Mouse (Mus musculus): Measurements from ENCODE around the gene Hspa1a.
"Not testable (repeated sequence)": the region's sequence is repeated elsewhere in the genome, so short reads cannot be mapped to it uniquely, and the experiment has no call there.

Hspa1a gene

DNA sequence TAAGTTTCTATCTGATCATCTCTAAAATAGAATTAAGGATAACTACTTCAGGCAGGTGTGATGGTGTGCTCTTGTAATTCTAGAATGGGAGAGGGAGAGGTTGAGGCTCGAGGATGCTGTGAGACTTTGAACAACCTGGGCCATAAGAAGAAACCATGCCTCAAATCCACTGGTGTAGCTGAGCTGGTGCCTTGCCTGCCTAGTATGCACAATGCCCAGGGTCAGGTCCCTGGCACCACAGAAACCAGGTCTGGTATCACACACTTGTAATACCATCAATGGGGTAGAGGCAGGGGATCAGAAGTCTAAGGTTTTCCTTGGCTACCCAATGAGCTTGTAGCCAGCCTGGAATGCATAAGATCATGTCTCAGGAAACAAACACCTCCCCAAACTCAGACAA is 9.1 kb downstream of the Hspa1a start:
- DNase-seq, result no peak

DNA sequence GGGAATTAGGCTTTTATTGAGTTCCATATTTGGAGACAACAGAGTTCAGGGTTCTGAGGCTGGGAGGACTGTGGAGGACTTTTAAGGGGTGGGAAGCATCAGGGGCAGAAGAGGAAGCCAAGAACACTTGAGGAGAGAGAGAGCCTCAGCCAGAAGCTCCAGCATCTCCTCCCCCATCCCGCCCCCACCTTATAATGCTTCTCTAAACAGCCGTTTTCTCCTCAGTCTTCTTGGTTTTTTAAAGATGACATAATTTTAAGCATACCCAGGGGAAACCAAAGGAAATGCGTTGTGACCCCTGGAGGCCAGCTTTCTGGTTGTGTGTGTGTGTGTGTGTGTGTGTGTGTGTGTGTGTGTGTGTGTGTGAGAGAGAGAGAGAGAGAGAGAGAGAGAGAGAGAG is 9.8 kb downstream of the Hspa1a start:
- peak; percentile 59 for DNase-seq

DNA sequence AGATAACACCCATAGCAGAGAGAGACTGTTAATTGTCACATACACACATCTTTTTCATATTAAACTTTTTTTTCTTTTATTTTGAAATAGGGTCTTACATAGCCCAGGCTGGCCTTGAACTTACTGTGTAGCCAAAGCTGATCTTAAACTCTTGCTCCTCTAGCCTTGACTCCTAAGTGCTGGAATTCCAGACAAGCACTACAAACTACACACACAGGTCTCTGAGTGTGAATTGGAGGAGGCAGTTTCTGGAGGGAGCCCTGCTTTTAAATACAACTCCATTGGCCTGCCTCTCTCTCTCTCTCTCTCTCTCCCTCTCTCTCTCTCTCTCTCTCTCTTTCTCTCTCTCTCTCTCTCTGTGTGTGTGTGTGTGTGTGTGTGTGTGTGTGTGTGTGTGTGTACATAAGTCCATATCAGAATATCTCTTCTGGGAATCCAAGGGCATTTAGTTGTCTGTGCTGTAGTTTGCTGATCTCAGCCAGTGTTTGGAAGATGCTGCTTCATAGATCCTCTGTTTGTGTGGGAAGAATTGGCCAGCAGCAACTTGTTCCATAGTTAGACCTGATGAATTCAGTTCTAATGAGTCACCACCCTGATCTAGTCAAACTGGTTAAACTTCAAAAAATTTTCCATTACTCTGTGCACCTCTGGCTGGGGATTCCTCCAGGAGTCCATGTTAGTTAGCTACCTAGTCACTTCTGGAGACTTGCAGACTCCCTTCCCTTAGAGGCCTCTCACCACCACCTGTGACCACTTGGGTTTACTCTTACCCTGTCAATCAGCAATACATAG is 11.1 kb downstream of the Hspa1a start:
- peak; percentile 46 for DNase-seq

DNA sequence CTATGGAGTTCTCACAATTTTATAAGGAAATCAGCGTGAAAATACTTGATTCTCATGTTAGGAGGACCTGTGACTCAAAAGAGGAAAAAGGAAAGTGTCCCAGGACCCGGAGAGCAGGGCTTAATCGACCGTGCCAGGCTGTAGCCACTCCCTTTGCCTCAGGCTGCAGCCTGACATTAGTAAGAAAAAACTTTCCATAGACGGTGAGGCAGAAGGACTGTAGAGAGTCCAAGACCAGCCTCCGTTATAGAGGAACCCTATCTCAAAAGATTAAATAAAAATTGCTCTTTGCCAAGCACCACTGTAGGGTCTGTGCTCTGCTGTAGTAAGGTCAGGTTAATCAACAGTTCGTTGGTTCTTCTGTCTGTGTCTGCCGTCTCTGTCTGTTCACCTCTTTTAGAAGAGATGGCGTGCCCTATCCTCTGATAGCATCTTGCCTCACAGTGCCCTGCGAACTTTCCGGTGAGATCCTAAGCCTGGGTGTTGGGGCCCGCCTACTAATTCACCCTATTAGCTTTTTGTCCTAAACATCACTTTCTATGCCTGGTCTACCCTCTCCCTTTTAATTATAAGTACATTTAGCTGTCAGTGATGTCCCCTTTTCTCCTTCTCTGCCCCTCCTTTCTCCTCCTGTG is 12.0 kb downstream of the Hspa1a start:
- peak; percentile 76 for DNase-seq

DNA sequence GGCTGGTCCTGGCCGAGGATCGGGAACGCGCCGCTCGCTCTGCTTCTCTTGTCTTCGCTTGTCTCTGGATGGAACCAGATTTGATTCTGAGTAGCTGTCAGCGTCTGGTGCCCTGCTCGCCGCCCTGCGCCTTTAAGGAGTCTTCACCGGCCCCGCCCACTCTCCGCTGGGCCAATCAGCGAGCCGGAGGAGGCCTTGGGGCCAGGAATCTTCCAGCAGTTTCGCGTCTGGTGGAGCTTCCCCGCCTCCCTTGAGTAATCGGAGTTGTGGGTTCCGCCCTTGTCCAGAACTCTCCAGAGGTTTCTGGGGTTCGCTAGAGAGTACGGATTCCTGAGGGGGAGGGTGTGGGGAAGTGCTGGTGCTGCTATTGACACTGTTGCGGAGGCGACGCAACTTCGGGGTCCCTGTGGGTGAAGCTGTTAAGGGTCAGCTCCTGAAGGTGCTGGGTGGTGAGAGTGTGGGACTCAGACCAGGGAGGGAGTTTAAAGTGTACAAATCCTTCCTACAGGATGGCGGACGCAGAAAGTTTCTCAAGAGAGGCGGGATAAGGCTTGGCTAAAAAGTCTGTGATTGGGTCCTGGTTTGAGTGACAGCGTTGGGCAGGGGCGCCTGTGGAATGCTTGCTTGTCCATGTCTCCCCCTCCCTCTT is 12.7 kb downstream of the Hspa1a start, which contains the start of gene Hspa1b:
TSS of gene Hspa1b (minus strand) at position 109 of the 649 bp plus-strand sequence.
- peak; percentile 92 for DNase-seq

DNA sequence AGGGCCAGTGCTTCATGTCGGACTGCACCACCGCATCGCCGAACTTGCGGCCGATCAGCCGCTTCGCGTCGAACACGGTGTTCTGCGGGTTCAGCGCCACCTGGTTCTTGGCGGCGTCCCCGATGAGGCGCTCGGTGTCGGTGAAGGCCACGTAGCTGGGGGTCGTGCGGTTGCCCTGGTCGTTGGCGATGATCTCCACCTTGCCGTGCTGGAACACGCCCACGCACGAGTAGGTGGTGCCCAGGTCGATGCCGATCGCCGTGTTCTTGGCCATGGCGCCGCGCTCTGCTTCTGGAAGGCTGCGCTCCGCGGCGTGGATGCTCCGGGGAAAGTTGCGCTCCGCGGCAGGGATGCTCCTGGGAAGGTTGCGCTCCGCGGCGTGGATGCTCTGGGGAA is 13.2 kb downstream of the Hspa1a start:
- not testable (repeated sequence) for DNase-seq

DNA sequence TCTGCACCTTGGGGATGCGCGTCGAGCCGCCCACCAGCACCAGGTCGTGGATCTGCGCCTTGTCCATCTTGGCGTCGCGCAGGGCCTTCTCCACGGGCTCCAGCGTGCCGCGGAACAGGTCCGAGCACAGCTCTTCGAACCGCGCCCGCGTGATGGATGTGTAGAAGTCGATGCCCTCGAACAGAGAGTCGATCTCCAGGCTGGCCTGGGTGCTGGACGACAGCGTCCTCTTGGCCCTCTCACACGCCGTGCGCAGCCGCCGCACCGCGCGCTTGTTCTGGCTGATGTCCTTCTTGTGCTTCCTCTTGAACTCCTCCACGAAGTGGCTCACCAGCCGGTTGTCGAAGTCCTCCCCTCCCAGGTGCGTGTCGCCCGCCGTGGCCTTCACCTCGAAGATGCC is 14.0 kb downstream of the Hspa1a start:
- DNase-seq, result not testable (repeated sequence)

DNA sequence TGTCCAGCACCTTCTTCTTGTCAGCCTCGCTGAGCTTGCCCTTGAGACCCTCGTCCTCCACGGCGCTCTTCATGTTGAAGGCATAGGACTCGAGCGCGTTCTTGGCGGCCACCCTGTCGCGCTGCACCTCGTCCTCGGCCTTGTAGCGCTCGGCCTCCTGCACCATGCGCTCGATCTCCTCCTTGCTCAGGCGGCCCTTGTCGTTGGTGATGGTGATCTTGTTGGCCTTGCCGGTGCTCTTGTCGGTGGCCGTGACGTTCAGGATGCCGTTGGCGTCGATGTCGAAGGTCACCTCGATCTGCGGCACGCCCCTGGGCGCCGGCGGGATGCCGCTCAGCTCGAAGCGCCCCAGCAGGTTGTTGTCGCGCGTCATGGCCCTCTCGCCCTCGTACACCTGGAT is 14.7 kb downstream of the Hspa1a start:
- not testable (repeated sequence) for DNase-seq

DNA sequence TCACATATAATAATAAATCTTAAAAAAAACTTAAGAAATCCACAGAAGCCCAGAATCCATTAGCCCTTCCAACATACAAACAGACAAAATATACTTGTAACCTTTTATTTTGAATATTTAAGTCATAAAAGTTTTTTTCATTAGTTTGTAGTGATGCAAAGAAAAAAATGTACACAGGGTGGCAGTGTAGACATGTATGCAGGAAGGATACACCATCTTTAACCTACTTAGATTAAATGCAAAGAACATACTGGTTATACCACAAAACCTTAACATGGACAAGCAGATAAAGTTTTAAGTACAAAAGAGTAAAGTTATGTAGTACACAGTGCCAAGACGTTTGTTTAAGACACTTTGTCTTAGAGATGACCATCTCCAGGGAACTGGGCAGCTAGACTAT is 15.6 kb downstream of the Hspa1a start:
- no peak for DNase-seq

DNA sequence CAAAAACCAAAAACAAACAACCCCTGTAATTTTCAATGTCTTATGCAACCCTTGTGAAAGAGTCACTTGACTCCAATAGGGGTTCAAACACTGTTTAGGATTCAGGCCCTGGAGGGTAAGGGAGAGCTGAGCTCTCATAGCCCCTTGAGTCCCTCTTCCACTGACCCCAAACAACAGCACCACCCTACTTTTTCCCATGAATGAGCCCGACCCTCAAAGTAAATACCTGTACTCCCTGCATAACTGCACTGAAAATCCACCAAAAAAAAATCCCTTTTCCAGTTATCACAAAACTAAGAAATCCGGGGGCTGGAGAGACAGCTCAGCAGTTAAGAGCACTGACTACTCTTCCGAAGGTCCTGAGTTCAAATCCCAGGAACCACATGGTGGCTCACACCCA is 16.1 kb downstream of the Hspa1a start:
- DNase-seq, result no peak

DNA sequence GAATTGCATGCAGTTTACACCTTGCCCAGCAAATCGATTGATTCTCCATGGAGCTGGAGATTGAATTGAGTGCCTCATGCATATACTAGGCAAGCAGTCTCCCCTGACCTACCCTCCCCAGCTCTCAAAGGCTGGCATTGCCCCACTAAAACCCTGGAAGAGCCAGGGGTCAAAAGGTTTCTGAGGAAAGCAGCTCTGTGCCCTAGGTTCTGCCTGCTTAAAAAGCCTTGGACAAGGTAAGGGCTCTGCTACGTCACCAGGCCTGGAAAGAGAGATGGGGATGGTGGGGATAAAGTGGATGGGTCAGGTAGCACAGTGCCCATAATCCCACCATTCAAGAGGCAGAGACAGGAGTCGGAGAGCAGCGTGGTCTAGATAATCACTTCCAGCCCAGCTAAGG is 17.1 kb downstream of the Hspa1a start:
- DNase-seq, result no peak

DNA sequence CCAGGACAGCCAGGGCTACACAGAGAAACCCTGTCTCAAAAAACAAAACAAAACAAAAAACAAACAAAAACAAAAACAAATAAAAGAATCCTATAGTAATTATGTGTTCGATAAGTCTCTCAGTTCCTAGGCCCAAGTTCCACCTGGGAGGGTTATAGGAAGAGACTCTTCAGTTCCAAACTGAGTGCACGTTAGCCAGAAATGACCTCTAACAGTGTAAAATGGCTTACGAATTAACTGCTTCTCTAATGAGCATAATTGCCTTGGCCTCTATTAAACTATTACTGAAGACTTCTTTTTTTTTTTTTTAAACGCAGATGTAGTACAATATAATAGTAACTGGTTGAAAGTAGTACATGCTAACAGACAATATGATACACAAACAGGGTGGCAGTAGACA is 18.1 kb downstream of the Hspa1a start:
- DNase-seq, result peak; percentile 34

DNA sequence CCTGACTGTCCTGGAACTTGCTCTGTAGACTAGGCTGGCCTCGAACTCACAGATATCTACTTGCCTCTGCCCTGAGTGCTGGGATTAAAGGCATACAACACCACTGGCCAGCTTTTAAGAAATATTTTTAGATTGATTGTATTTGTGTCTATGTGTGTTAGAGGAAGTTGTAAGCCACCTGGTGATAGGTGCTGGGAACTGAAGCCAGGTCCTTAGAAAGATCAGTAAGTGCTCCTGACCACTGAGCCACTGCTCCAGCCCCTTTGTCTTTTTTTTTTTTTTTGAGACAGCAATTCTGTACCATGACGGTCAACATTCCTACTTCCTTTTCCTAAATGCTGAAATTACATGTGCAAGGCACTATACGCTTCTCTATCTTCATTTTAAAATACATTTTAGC is 18.7 kb downstream of the Hspa1a start:
- DNase-seq, result no peak

DNA sequence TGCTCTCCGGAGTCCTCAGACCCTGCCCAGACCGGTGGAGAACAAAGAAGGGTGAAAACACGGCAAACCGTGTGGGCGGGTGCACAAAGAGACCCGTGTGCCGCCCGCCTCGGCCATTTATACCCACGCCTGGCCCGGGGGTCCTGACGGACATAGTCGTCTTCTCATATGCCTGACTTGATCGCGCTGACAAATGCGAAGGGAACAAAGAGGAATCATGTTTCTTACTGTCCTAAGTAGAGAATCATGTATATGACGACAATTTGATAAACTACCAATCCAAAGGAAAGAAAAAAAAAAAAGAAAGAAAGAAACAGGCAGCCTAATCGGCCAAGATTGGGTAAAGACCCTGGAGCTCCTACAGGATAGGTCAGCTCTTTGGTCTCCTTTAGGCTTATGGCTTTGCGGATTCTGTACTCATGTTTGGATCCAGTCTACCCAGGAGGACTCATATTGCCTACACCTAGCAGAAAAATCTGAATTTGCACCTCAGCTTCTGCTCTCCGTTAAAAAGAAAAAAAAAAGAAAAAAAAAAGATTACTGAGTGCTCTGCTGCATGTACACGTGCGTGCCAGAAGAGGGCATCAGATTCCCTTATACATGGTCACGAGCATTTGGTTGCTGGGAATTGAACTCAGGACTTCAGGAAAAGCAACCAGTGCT is 19.4 kb downstream of the Hspa1a start:
- DNase-seq, result peak; percentile 86

DNA sequence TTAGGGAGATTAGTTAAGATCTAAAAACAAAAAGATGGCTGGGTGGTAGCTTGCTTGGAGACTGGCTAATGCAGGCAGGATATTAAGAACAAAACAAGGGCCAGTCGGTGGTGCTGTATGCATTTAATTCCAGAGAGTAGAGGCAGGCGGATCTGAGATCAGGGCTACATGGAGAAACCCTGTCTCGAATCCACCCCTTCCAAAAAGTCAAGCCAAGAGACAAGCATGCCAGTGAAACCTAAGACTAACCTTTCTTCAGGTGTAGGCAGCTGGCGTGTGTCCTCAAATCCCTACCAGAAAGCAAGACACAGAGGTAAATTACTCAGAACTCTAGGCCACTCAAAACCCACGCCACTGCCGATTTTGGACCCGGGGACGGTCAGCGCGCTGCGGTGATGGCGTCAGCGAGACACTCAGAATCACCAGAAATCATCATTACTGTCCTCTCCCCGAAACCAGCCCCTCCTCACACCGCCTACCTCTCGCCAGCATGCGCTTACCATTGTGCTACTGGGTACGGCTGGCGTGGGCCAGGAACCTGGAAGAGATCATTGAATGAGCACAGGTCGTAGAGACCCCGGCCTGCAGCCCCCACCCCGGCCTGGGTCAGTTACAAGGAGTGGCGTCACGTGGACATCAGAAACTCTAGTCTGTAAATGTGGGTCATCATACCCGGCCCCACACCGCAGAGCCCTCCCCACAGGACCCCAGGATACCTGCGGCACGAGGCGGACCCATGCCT is 20.1 kb downstream of the Hspa1a start:
- no peak for DNase-seq

DNA sequence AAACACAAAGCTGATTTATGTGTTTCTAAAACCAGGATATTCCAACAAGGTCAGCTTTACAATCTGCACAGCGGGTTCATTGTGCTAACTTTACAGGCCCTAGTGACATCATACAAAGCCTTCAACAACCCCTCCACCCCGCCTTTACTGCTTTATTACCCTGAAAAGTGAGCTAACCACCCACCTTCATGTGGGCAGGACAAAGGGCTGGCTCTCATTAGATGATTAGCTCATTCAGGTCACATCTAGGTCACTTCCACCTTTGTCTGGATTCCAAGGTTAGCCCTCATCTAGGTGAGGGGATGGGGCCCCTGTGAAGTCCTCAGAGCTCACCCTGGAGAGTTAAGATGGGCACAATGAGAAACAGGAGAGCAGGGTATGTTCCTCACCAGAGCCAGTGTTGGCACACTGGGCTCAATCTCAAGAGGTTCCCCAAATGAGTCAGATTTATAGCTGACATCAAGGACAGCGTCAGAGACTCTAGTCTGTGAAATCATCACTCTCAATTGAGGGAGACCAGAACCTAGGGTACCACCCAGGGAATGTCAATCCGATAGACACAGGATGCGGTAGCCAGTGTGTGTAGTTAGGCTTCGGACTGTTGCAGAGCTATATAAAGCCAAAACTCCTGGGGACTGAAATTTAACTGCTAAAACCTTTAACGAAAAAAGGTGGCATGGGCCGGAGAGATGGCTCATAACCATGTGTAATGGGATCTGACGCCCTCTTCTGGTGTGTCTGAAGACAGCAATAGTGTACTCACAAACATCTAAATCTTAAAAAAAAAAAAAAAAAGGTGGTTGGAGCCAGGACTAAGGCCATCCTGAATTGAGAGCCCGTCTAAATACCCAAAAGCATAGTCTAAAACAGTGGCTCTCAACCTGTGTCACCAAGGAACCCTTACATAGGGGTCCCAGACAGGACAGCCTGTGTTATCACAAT is 21.2 kb downstream of the Hspa1a start:
- no peak for DNase-seq

DNA sequence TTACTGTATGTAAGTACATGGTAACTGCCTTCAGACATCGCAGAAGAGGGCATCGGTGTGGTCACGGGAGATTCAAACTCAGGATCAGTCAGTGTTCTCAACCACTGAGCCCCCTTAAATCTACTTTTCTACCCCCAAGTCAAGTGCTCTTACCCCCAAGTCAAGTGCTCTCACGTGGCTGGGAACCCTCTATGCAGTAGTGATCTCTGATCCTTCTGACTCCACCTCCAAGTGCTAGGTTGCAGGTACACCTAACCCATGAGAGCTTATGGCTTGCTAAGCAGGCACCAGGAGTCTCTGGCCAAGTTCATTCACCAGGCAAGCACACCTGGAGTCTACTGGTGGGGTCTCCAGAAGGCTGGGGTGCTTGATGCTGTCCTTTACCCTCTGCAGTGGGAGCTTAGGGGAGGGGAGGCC is 22.4 kb downstream of the Hspa1a start:
- DNase-seq, result no peak

DNA sequence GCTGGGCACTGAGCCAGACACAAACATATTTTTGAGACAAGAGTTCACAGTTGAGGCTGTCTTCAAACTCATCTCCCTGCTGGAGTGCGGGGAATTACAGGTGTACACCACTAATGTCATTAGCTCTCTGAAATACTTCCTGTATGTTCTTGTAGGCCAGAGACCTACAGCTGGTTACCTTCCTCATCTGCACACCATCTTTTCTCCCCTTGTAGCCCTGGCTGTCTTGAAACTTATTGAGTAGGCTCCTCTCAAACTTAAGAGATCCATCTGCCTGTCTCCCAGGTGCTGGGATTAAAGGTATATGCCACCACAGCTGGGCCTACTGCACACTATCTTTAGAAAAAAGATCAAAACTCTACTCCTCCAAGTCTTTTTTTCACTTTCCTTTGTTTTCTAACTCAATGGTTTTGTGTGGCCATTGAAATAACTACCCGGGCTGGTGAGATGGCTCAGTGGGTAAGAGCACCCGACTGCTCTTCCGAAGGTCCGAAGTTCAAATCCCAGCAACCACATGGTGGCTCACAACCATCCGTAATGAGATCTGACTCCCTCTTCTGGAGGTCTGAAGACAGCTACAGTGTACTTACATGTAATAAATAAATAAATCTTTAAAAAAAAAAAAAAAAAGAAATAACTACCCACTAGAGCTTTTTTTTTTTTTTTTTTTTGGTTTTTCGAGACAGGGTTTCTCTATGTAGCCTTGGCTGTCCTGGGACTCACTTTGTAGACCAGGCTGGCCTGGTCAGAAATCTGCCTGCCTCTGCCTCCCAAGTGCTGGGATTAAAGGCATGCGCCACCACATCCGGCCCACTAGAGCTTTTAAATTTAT is 23.0 kb downstream of the Hspa1a start:
- not testable (repeated sequence) for DNase-seq

DNA sequence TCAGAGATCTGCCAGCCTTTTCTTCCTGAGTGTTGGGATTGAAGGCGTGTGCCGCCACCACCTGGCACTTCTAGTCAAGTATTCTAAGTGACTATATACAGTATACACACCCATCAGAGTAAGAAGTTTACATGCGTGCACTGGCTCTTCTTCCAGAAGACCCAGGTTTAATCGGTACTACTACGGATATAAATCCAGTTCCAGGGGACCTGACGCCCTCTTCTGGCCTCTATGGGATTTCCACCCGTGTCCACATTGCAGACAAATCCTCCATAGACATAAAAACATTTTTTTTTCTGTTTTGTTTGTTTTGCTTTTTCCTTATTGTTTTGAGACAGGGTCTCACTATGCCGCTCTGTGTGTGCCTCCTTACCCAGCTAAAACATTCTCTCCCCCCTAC is 24.4 kb downstream of the Hspa1a start:
- DNase-seq, result peak; percentile 67

DNA sequence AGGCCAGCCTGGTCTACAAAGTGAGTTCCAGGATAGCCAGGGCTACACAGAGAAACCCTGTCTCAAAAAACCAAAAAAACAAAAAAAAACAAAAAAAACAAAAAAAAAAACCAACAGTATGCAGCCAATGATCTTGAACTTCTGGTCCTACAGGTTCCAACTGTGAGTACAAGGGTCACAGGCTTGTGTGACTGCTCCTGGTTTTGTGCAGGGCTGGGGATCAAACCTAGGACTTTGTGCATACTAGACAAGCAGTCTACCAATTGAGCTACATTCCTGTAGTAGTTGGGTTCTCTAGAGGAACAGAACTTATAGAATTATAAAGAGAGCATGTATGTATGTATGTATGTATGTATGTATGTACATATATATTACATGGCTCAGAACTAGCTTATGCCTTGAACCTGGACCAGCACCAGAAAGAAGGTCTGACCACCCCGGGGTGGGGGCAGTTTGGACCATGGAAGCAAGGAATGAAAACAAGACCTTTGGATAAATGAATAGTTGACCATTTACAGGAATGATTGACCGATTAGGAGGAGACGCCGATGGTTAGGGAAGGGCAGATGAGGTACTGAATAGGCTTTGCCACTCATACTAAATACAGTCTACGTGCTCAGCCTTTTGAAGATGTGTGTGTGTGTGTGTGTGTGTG is 25.3 kb downstream of the Hspa1a start:
- peak; percentile 62 for DNase-seq
